Mouse (Mus musculus) C2C12 (cell line): Measurements from ENCODE around the gene Sap30bp. TPM values are rescaled to one million over a fixed set of nuclear protein-coding genes. Genes with fewer than 3 reads are reported as not detected.
A peak's percentile ranks its signal among the peaks of the same experiment; 100 is the strongest.

ENCODE experiments used
- H3K27me3 ChIP-seq: one replicate; pipeline ENCODE4 v1.6.1; 2011; ENCODE audit not compliant: control insufficient read depth, insufficient read depth, insufficient read length
- H3K36me3 ChIP-seq: one replicate; pipeline ENCODE4 v1.6.1; 2011; ENCODE audit not compliant: control insufficient read depth, insufficient read depth
- H3K4me3 ChIP-seq: one replicate; pipeline ENCODE4 v1.5.1; 2011; ENCODE audit warnings: mild to moderate bottlenecking, control low read depth; ENCODE audit not compliant: poor library complexity, insufficient read depth, severe bottlenecking
- H3K79me2 ChIP-seq: one replicate; pipeline ENCODE4 v1.6.1; 2011; ENCODE audit not compliant: control insufficient read depth, insufficient read depth
- H3K79me3 ChIP-seq: one replicate; pipeline ENCODE4 v1.6.1; 2011; ENCODE audit warnings: low read depth, control low read depth
- H3ac ChIP-seq: one replicate; pipeline ENCODE3; 2011; ENCODE audit warnings: low read depth; ENCODE audit not compliant: control insufficient read depth, insufficient read length
- CEBPB ChIP-seq: IDR thresholded peaks from one replicate; pipeline ENCODE4 v1.6.1; 2011; ENCODE audit warnings: low read depth, mild to moderate bottlenecking, control low read depth, moderate library complexity
- CTCF ChIP-seq: IDR thresholded peaks from one replicate; pipeline ENCODE4 v1.5.1; 2011; ENCODE audit not compliant: control insufficient read depth, insufficient read depth, insufficient read length
- FOSL1 ChIP-seq: IDR thresholded peaks from one replicate; pipeline ENCODE4 v1.8.0; 2011; ENCODE audit warnings: mild to moderate bottlenecking, low read length; ENCODE audit not compliant: poor library complexity, insufficient read depth, severe bottlenecking
- MAX ChIP-seq: IDR thresholded peaks from one replicate; pipeline ENCODE4 v1.6.1; 2011; ENCODE audit warnings: mild to moderate bottlenecking, control low read depth
- MYOD1 ChIP-seq: IDR thresholded peaks from one replicate; pipeline ENCODE4 v1.6.1; 2011; ENCODE audit warnings: low read depth; ENCODE audit not compliant: control insufficient read depth, insufficient read length
- MYOG ChIP-seq: IDR thresholded peaks from one replicate; pipeline ENCODE4 v1.6.1; 2011; ENCODE audit not compliant: control insufficient read depth, insufficient read length; ENCODE audit errors: extremely low read depth
- USF1 ChIP-seq: IDR thresholded peaks from one replicate; pipeline ENCODE4 v1.6.1; 2011; ENCODE audit warnings: low read depth, mild to moderate bottlenecking, control low read depth, moderate library complexity
- polyA plus RNA-seq: library from polyadenylated mRNA; unstranded; fragments of >200 nt; fragmentation: generic; extraction: Trizol; gene quantifications from one replicate; pipeline ENCODE4 v1.2.1, GENCODE M21; 2012; ENCODE audit warnings: missing spikeins

Gene Sap30bp
- polyA plus RNA-seq, 1 experiment, result 77.6 TPM

- TF ChIP-seq MYOD1 (no peak), MAX (no peak), MYOG (no peak), CEBPB (no peak), FOSL1 (no peak), USF1 (no peak), CTCF (no peak)
- Histone ChIP-seq H3K4me3 (no peak within 1 kb of the TSS), H3K79me3 (no peaks in the 10 kb centered on the region), H3ac (no peak within 1 kb of the TSS), H3K36me3 (peaks cover 15% of the 10 kb centered on the region), H3K27me3 (no peaks in the 10 kb centered on the region), H3K79me2 (no peaks in the 10 kb centered on the region)
Measured at GRCm38 (mm10) chr11:115911632-115912376, 21.3 kb upstream of the Sap30bp start, which contains the start of gene Smim6. Smim6 (plus strand) TSS chr11:115912017.

- TF ChIP-seq CTCF, result no peak
- peaks cover 12% of the 10 kb centered on the region for H3K36me3 ChIP-seq
- H3K27me3 ChIP-seq, result no peaks in the 10 kb centered on the region
- no peaks in the 10 kb centered on the region for H3K79me2 ChIP-seq
- H3K4me3 ChIP-seq, result no peak overlapping the region
- no peaks in the 10 kb centered on the region for H3K79me3 ChIP-seq
- no peak overlapping the region for H3ac ChIP-seq
Measured at GRCm38 (mm10) chr11:115916579-115916978, 16.5 kb upstream of the Sap30bp start.

GRCm38 (mm10) chr11:115918637-115919036 lies 14.4 kb upstream of the Sap30bp start:
- H3K4me3 ChIP-seq, result no peak overlapping the region
- no peaks in the 10 kb centered on the region for H3K79me2 ChIP-seq
- peaks cover 20% of the 10 kb centered on the region for H3K36me3 ChIP-seq
- H3K79me3 ChIP-seq, result no peaks in the 10 kb centered on the region
- no peak overlapping the region for H3ac ChIP-seq
- no peaks in the 10 kb centered on the region for H3K27me3 ChIP-seq
- TF ChIP-seq USF1 (no peak), MYOG (no peak), MYOD1 (no peak), MAX (no peak), FOSL1 (no peak), CEBPB (no peak), CTCF (no peak)

GRCm38 (mm10) chr11:115919073-115919472 lies 14.0 kb upstream of the Sap30bp start:
- Histone ChIP-seq H3K79me2 (no peaks in the 10 kb centered on the region), H3K27me3 (no peaks in the 10 kb centered on the region), H3ac (no peak overlapping the region), H3K4me3 (no peak overlapping the region), H3K36me3 (peaks cover 20% of the 10 kb centered on the region), H3K79me3 (no peaks in the 10 kb centered on the region)
- no peak for TF ChIP-seq MYOG
- TF ChIP-seq CTCF, result no peak
- no peak for TF ChIP-seq FOSL1
- no peak for TF ChIP-seq USF1
- no peak for TF ChIP-seq MAX
- TF ChIP-seq MYOD1, result no peak
- no peak for TF ChIP-seq CEBPB

GRCm38 (mm10) chr11:115920110-115920818 lies 12.8 kb upstream of the Sap30bp start:
- Histone ChIP-seq H3K79me3 (no peaks in the 10 kb centered on the region), H3K27me3 (no peaks in the 10 kb centered on the region), H3K36me3 (peaks cover 20% of the 10 kb centered on the region), H3K79me2 (no peaks in the 10 kb centered on the region), H3ac (no peak overlapping the region), H3K4me3 (no peak overlapping the region)
- no peak for TF ChIP-seq CEBPB
- no peak for TF ChIP-seq FOSL1
- peak; percentile 49 for TF ChIP-seq CTCF

- H3K79me2 ChIP-seq, result no peaks in the 10 kb centered on the region
- H3K36me3 ChIP-seq, result peaks cover 20% of the 10 kb centered on the region
- no peaks in the 10 kb centered on the region for H3K79me3 ChIP-seq
- H3K4me3 ChIP-seq, result no peak overlapping the region
- no peaks in the 10 kb centered on the region for H3K27me3 ChIP-seq
- TF ChIP-seq CEBPB (no peak), CTCF (no peak), USF1 (no peak), FOSL1 (no peak), MYOG (no peak), MYOD1 (no peak), MAX (no peak)
- H3ac ChIP-seq, result no peak overlapping the region
Measured at GRCm38 (mm10) chr11:115921986-115922385, 11.1 kb upstream of the Sap30bp start.
